Mouse (Mus musculus) thymus, adult 2 months (tissue): ENCODE results near the gene Samd11.

ENCODE experiments used
- CTCF ChIP-seq: fragments of 200-500 bp; IDR thresholded peaks from 2 replicates; pipeline ENCODE4 v1.5.1; 2012; ENCODE audit warnings: mild to moderate bottlenecking, control low read depth, low read length, moderate library complexity, borderline replicate concordance; ENCODE audit not compliant: control insufficient read depth, poor library complexity, insufficient read depth; ENCODE audit errors: extremely low read depth
- POLR2A ChIP-seq: fragments of 200-500 bp; IDR thresholded peaks from 2 replicates; pipeline ENCODE4 v1.6.1; 2012; ENCODE audit warnings: mild to moderate bottlenecking, low read length, control low read depth, moderate library complexity; ENCODE audit not compliant: control insufficient read depth, poor library complexity, insufficient read depth; ENCODE audit errors: extremely low read depth

DNA sequence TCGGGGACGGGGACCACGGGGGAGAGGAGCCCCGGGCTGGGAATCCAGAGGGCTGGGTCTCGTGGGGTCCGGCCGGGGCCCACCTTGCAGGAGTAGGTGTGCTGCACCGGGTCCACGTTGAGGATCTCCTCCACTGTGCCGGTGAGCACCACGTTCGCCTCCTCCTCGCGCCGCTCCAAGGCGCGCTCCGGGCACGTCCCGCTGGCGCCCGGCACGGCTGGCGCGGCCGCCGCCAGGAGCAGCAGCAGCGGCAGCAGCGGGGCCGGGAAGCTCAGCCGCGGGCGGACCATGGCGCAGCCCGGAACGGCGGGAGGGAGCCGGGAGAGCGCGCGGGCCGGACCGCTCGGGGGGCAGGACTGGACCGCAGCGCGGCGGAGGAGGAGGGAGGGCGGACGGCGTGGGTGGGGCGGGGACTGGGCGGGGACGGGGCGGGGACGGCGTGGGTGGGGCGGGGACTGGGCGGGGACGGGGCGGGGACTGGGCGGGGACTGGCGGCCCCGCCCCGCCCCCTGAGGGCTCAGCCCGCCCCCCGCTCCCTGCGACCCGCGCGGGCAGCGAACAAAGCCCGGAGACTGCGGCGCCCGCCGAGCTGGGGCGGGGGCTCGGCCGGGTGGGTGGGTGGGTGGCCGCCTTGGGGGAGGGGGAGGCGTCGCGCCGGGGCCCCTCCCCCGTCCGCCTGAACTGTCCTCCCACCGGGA, 58.2 kb downstream of the Samd11 start, which contains the start of gene Agrn:
- no peak for TF ChIP-seq CTCF
- TF ChIP-seq POLR2A, result no peak
